22 mouse cellular contexts compared by ENCODE assay signal in the genomic region with DNA sequence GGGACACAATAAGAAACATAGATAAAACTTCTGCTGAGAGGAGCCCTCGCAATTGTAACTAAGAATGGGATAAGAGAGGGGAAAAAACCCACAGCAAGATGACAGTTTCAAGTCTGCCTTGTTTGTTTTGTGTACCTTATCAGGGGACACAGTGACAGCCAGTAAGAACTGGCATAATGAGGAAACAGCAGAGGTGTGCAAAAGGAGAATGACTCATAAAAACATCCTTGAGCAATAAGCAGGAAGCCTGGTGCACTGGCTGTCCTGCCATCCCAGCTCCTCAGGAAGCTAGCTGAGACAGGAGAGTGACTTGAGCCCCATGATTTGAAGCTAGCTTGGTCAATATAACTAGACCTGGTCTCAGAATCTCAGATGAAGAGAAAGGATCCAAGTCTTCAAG. TPM values are rescaled to one million over a fixed set of nuclear protein-coding genes. Genes with fewer than 3 reads are reported as not detected.
DNase-seq lines count a peak whose midpoint lies in the region; ATAC-seq and TF ChIP-seq lines count a peak whose summit lies in the region.
"Had no signal": no experiment of that assay in that cellular context is flagged by ENCODE, and none has a peak within 500 bp of the region (broad histone marks: within the 10 kb centered on the region; RNA-seq: fewer than 3 reads in every experiment).

No protein-coding gene starts in this region.

- H3K9me3 ChIP-seq in liver, postnatal 0 days (ENCODE audit: low read length), result no peaks in the 10 kb centered on the region
- H3K9me3 ChIP-seq in midbrain, embryonic 11.5 days (ENCODE audit: control insufficient read depth, low read length), result no peaks in the 10 kb centered on the region
- H3K9me3 ChIP-seq: embryonic facial prominence, embryonic 13.5 days; forebrain, embryonic 10.5 days; hindbrain, embryonic 12.5 days; midbrain, embryonic 15.5 days had no signal

- peak; percentile 37; the same call in 1 of the 2 replicates for ATAC-seq in common myeloid progenitor, adult 5-6 weeks (replicated peaks; ENCODE audit: low read depth, poor library complexity, severe bottlenecking)
- peak; percentile 50 for ATAC-seq in liver, postnatal 0 days
- ATAC-seq in midbrain, embryonic 11.5 days (ENCODE audit: low FRiP score), result no peak
- ATAC-seq: midbrain, embryonic 15.5 days had no signal

- 0 out of 2 replicates have a peak, but pooled peaks have one; percentile 31 for TF ChIP-seq EP300 in liver, postnatal 0 days (IDR thresholded peaks at IDR 0.05; ENCODE audit: low read depth)

- H3K9ac ChIP-seq in liver, postnatal 0 days (replicated peaks), result no peak overlapping the region
- H3K9ac ChIP-seq in midbrain, embryonic 11.5 days (ENCODE audit: low read length), result no peak overlapping the region
- H3K9ac ChIP-seq: embryonic facial prominence, embryonic 13.5 days; hindbrain, embryonic 12.5 days; midbrain, embryonic 15.5 days had no signal

- H3K36me3 ChIP-seq in liver, postnatal 0 days (replicated peaks; ENCODE audit: insufficient read depth, low read length), result peaks cover 45% of the 10 kb centered on the region
- no peaks in the 10 kb centered on the region; the same call in 1 of the 2 replicates for H3K36me3 ChIP-seq in midbrain, embryonic 11.5 days (ENCODE audit: control insufficient read depth, insufficient read depth, low read length)

- H3K4me1 ChIP-seq in liver, postnatal 0 days (ENCODE audit: insufficient read depth), result peaks cover 12% of the 10 kb centered on the region
- H3K4me1 ChIP-seq in midbrain, embryonic 11.5 days (ENCODE audit: control insufficient read depth, insufficient read depth, low read length), result no peaks in the 10 kb centered on the region
- H3K4me1 ChIP-seq: embryonic facial prominence, embryonic 13.5 days; forebrain, embryonic 10.5 days; hindbrain, embryonic 12.5 days; midbrain, embryonic 15.5 days had no signal

- H3K27me3 ChIP-seq in liver, postnatal 0 days (ENCODE audit: insufficient read depth, low read length), result no peaks in the 10 kb centered on the region
- no peaks in the 10 kb centered on the region for H3K27me3 ChIP-seq in midbrain, embryonic 11.5 days (ENCODE audit: control insufficient read depth, insufficient read depth, low read length)
- H3K27me3 ChIP-seq: embryonic facial prominence, embryonic 13.5 days; hindbrain, embryonic 12.5 days; midbrain, embryonic 15.5 days had no signal

- H3K27ac ChIP-seq in layer of hippocampus, adult 2 months, result peak overlapping the region; percentile 58; the same call in 1 of the 2 replicates
- H3K27ac ChIP-seq in liver, postnatal 0 days (ENCODE audit: low read depth), result 0 out of 2 replicates have a peak overlapping the region, but pooled peaks have one; percentile 3
- H3K27ac ChIP-seq in midbrain, embryonic 11.5 days (ENCODE audit: low read depth, low read length), result no peak overlapping the region
- H3K27ac ChIP-seq: embryonic facial prominence, embryonic 13.5 days; forebrain, embryonic 10.5 days; hindbrain, embryonic 12.5 days; midbrain, embryonic 15.5 days had no signal

- no peak for DNase-seq in layer of hippocampus, adult 2 months (ENCODE audit: low spot score in 2 of 2)
- DNase-seq in layer of hippocampus, postnatal 25 days (ENCODE audit: extremely low spot score in 1 of 2, low spot score in 1 of 2), result no peak
- DNase-seq in liver, postnatal 0 days, result no peak
- no peak for DNase-seq in adrenal gland, postnatal 10 days
- no peak for DNase-seq in midbrain, embryonic 11.5 days (ENCODE audit: low spot score, missing footprints)
- DNase-seq in thymus, postnatal 36 days, result no peak
- DNase-seq: cerebellum, adult 11 months; kidney, adult 11 months; kidney, postnatal 14 days had no signal

- no peak for TF ChIP-seq CTCF in layer of hippocampus, adult 2 months (conservative IDR thresholded peaks at IDR 0.05)
- TF ChIP-seq CTCF in liver, postnatal 0 days (IDR thresholded peaks at IDR 0.05; ENCODE audit: low read depth), result no peak

- H3K4me2 ChIP-seq in liver, postnatal 0 days (ENCODE audit: low read depth, low read length), result no peak overlapping the region
- H3K4me2 ChIP-seq in midbrain, embryonic 11.5 days, result no peak overlapping the region
- H3K4me2 ChIP-seq: embryonic facial prominence, embryonic 13.5 days; hindbrain, embryonic 12.5 days; midbrain, embryonic 15.5 days had no signal

- H3K4me3 ChIP-seq in layer of hippocampus, adult 2 months, result no peak overlapping the region
- no peak overlapping the region for H3K4me3 ChIP-seq in liver, postnatal 0 days (ENCODE audit: low read depth, low read length)
- H3K4me3 ChIP-seq in midbrain, embryonic 11.5 days (ENCODE audit: low read depth, low read length), result no peak overlapping the region
- H3K4me3 ChIP-seq: embryonic facial prominence, embryonic 13.5 days; forebrain, embryonic 10.5 days; hindbrain, embryonic 12.5 days; midbrain, embryonic 15.5 days had no signal

- WGBS in liver, postnatal 0 days (ENCODE audit: insufficient replicate concordance), result 56% methylated on average over 1 of the region's 1 CpGs
- WGBS in midbrain, embryonic 11.5 days, result 97% methylated on average over 1 of the region's 1 CpGs

RNA-seq across cellular contexts. Expression of gene Ascc2, which starts 22.3 kb away (rescaled TPM):
- 10 to 100 TPM; 23.7 to 25.0 TPM for total RNA-seq in layer of hippocampus, adult 2 months (2021)
- total RNA-seq in layer of hippocampus, postnatal 25 days (2021), result 10 to 100 TPM; 20.0 to 22.9 TPM
- 18.8 and 22.0 TPM in 2 replicates for total RNA-seq in common myeloid progenitor, adult 5-6 weeks (2017)
- 9.5 and 9.7 TPM in 2 replicates for polyA plus RNA-seq in liver, postnatal 0 days (2015; fragmentation: Nextera tagmentation; extraction: Ambion mirVana)
- 10 to 100 TPM; 26.7 to 27.6 TPM for total RNA-seq in adrenal gland, postnatal 10 days (2021)
- polyA plus RNA-seq in midbrain, embryonic 11.5 days (2014; fragmentation: Nextera tagmentation; extraction: Ambion mirVana), result 30.5 and 33.4 TPM in 2 replicates

RNA-seq across cellular contexts. Expression of gene Gm11032, which starts 40.0 kb away (rescaled TPM):
- total RNA-seq in layer of hippocampus, adult 2 months (2021), result not detected
- total RNA-seq in layer of hippocampus, postnatal 25 days (2021), result not detected
- not detected in 2 replicates for total RNA-seq in common myeloid progenitor, adult 5-6 weeks (2017)
- polyA plus RNA-seq in liver, postnatal 0 days (2015; fragmentation: Nextera tagmentation; extraction: Ambion mirVana), result not detected in 2 replicates
- total RNA-seq in adrenal gland, postnatal 10 days (2021), result not detected
- polyA plus RNA-seq in midbrain, embryonic 11.5 days (2014; fragmentation: Nextera tagmentation; extraction: Ambion mirVana), result not detected in 2 replicates
- total RNA-seq: adrenal gland, postnatal 4 days; layer of hippocampus, postnatal 10 days; left cerebral cortex, postnatal 14 days; liver, adult 2 months had no signal
- polyA plus RNA-seq: cortical plate, adult 2 months; embryonic facial prominence, embryonic 13.5 days; forebrain, embryonic 10.5 days; gonadal fat pad, adult 2 months; heart, postnatal 0 days; hindbrain, embryonic 12.5 days; liver, adult 2 months; midbrain, embryonic 15.5 days; small intestine, adult 2 months had no signal

RNA-seq across cellular contexts. Expression of gene Uqcr10, which starts 44.3 kb away (rescaled TPM):
- total RNA-seq in layer of hippocampus, adult 2 months (2021), result 100 to 1,000 TPM; 367 to 391 TPM
- total RNA-seq in layer of hippocampus, postnatal 25 days (2021), result 100 to 1,000 TPM; 391 to 441 TPM
- total RNA-seq in common myeloid progenitor, adult 5-6 weeks (2017), result 117 and 123 TPM in 2 replicates
- 1,070 and 1,167 TPM in 2 replicates for polyA plus RNA-seq in liver, postnatal 0 days (2015; fragmentation: Nextera tagmentation; extraction: Ambion mirVana)
- total RNA-seq in adrenal gland, postnatal 10 days (2021), result 1,000 to 10,000 TPM; 1,230 to 1,238 TPM
- 547 and 572 TPM in 2 replicates for polyA plus RNA-seq in midbrain, embryonic 11.5 days (2014; fragmentation: Nextera tagmentation; extraction: Ambion mirVana)

RNA-seq across cellular contexts. Expression of gene Zmat5, which starts 44.7 kb away (rescaled TPM):
- total RNA-seq in layer of hippocampus, adult 2 months (2021), result 10 to 100 TPM; 33.1 to 34.0 TPM
- 10 to 100 TPM; 30.1 to 37.1 TPM for total RNA-seq in layer of hippocampus, postnatal 25 days (2021)
- 6.0 and 11.5 TPM in 2 replicates for total RNA-seq in common myeloid progenitor, adult 5-6 weeks (2017)
- polyA plus RNA-seq in liver, postnatal 0 days (2015; fragmentation: Nextera tagmentation; extraction: Ambion mirVana), result 18.6 and 19.2 TPM in 2 replicates
- 10 to 100 TPM; 33.4 to 36.0 TPM for total RNA-seq in adrenal gland, postnatal 10 days (2021)
- 74.5 and 85.5 TPM in 2 replicates for polyA plus RNA-seq in midbrain, embryonic 11.5 days (2014; fragmentation: Nextera tagmentation; extraction: Ambion mirVana)
